7 mouse cellular contexts compared by ENCODE assay signal in genomic region chr5:134098341-134098902, GRCm38 (mm10). TPM values are rescaled to one million over a fixed set of nuclear protein-coding genes. Genes with fewer than 3 reads are reported as not detected.
DNase-seq lines count a peak whose midpoint lies in the region; ATAC-seq and TF ChIP-seq lines count a peak whose summit lies in the region.

No protein-coding gene starts in this region.

- DNase-seq in CH12.LX (ENCODE audit: extremely low read depth) = no peak
- peak; percentile 4 for DNase-seq in brain, embryonic 14.5 days (ENCODE audit: low read depth)
- no peak for DNase-seq in hindbrain, postnatal 0 days (ENCODE audit: low spot score)
- no peak for DNase-seq in liver, embryonic 13.5 days
- no peak for DNase-seq in MN1 (ENCODE audit: low spot score)
- no peak for DNase-seq in frontal cortex, postnatal 10 days (ENCODE audit: low spot score in 2 of 2)
- no peak for DNase-seq in gastrocnemius, adult 18-20 months (ENCODE audit: low spot score)

- no peak for ATAC-seq in hindbrain, postnatal 0 days
- no peak for ATAC-seq in liver, embryonic 13.5 days (ENCODE audit: low read depth)

- H3K27me3 ChIP-seq in CH12.LX (replicated peaks) = no peaks in the 10 kb centered on the region
- H3K27me3 ChIP-seq in hindbrain, postnatal 0 days (ENCODE audit: insufficient read depth, low read length) = no peaks in the 10 kb centered on the region
- peaks cover 18% of the 10 kb centered on the region for H3K27me3 ChIP-seq in liver, embryonic 13.5 days

- peak overlapping the region; percentile 92 for H3K4me2 ChIP-seq in CH12.LX (ENCODE audit: insufficient read depth, low read depth, poor library complexity, severe bottlenecking)
- peak overlapping the region; percentile 87 for H3K4me2 ChIP-seq in hindbrain, postnatal 0 days (ENCODE audit: low read depth, low read length)
- H3K4me2 ChIP-seq in liver, embryonic 13.5 days = peak overlapping the region; percentile 85

- no peak for TF ChIP-seq RAD21 in CH12.LX (IDR thresholded peaks at IDR 0.05; ENCODE audit: low read depth, low read length)

- no peak overlapping the region for H3K27ac ChIP-seq in CH12.LX (ENCODE audit: insufficient read depth, low read depth)
- H3K27ac ChIP-seq in hindbrain, postnatal 0 days = peak overlapping the region; percentile 83
- H3K27ac ChIP-seq in liver, embryonic 13.5 days = no peak overlapping the region

- TF ChIP-seq CTCF in CH12.LX (conservative IDR thresholded peaks at IDR 0.05 in 1 of 2, IDR thresholded peaks at IDR 0.05 in 1 of 2; ENCODE audit: low read depth in 2 of 2, low read length in 2 of 2) = no peak
- TF ChIP-seq CTCF in brain, embryonic 14.5 days (IDR thresholded peaks at IDR 0.05; ENCODE audit: borderline replicate concordance, extremely low read depth, insufficient read depth, insufficient read length) = no peak
- TF ChIP-seq CTCF in hindbrain, postnatal 0 days (IDR thresholded peaks at IDR 0.05; ENCODE audit: low read depth) = no peak

- H3K4me3 ChIP-seq in CH12.LX (replicated peaks in 1 of 3; ENCODE audit: low read depth in 2 of 3, low read length in 2 of 3, poor library complexity in 1 of 3) = no peak overlapping the region
- H3K4me3 ChIP-seq in hindbrain, postnatal 0 days (ENCODE audit: low read length) = peak overlapping the region; percentile 89
- peak overlapping the region; percentile 64; the same call in 1 of the 2 replicates for H3K4me3 ChIP-seq in liver, embryonic 13.5 days (replicated peaks)

- no peaks in the 10 kb centered on the region for H3K36me3 ChIP-seq in CH12.LX (replicated peaks in 1 of 2; ENCODE audit: control insufficient read depth in 1 of 2, insufficient read depth in 1 of 2, low read length in 1 of 2)
- no peaks in the 10 kb centered on the region for H3K36me3 ChIP-seq in hindbrain, postnatal 0 days (ENCODE audit: insufficient read depth, low read length)
- H3K36me3 ChIP-seq in liver, embryonic 13.5 days = no peaks in the 10 kb centered on the region

- H3K79me2 ChIP-seq in CH12.LX (replicated peaks; ENCODE audit: control insufficient read depth, extremely low read depth, insufficient read depth, poor library complexity, severe bottlenecking) = no peaks in the 10 kb centered on the region

- in situ Hi-C loops in CH12.LX (cut with MboI; ENCODE audit: low pct_ligation_motif_present, low pct_unique_long_range_greater_than_20kb, low sequenced_read_pairs) = no loop called here

- no peak for TF ChIP-seq EP300 in CH12.LX (IDR thresholded peaks at IDR 0.05; ENCODE audit: low read length)

- dilution Hi-C loops in CH12.LX (cut with MboI; ENCODE audit: extremely low pct_ligation_motif_present, extremely low pct_unique_long_range_greater_than_20kb, low sequenced_read_pairs) = no loop called here

- H3K9ac ChIP-seq in CH12.LX (ENCODE audit: insufficient read depth, low read depth) = 0 out of 2 replicates have a peak overlapping the region, but pooled peaks have one; percentile 39
- H3K9ac ChIP-seq in hindbrain, postnatal 0 days (replicated peaks; ENCODE audit: low read length) = peak overlapping the region; percentile 77; the same call in 1 of the 2 replicates
- no peak overlapping the region for H3K9ac ChIP-seq in liver, embryonic 13.5 days

- H3K4me1 ChIP-seq in CH12.LX (ENCODE audit: control insufficient read depth in 1 of 2, insufficient read depth in 2 of 2) = peaks cover 15 to 45% of the 10 kb centered on the region in 2 experiments
- 0 out of 2 replicates have a peak, but pooled peaks cover 10% of the 10 kb centered on the region for H3K4me1 ChIP-seq in hindbrain, postnatal 0 days (ENCODE audit: insufficient read depth, low read length)
- peaks cover 14% of the 10 kb centered on the region for H3K4me1 ChIP-seq in liver, embryonic 13.5 days (replicated peaks)

- H3K9me3 ChIP-seq in CH12.LX (replicated peaks; ENCODE audit: low read length) = peaks cover 15% of the 10 kb centered on the region
- no peaks in the 10 kb centered on the region for H3K9me3 ChIP-seq in hindbrain, postnatal 0 days (ENCODE audit: low read length)
- H3K9me3 ChIP-seq in liver, embryonic 13.5 days (replicated peaks) = no peaks in the 10 kb centered on the region

- TF ChIP-seq POLR2A in CH12.LX (IDR thresholded peaks at IDR 0.05; ENCODE audit: low read depth, low read length) = no peak
- TF ChIP-seq POLR2A in brain, embryonic 14.5 days (IDR thresholded peaks at IDR 0.05; ENCODE audit: borderline replicate concordance, extremely low read depth, insufficient read depth, insufficient read length, poor library complexity, severe bottlenecking) = no peak

- WGBS in hindbrain, postnatal 0 days = 37% methylated on average over 13 of the region's 13 CpGs
- 36% methylated on average over 13 of the region's 13 CpGs for WGBS in liver, embryonic 13.5 days (ENCODE audit: insufficient replicate concordance)

TF ChIP-seq in CH12.LX, 34 proteins besides CTCF, POLR2A, EP300 and RAD21:
- TF ChIP-seq MAZ (IDR thresholded peaks at IDR 0.05; ENCODE audit: low read depth, low read length) = no peak
- TF ChIP-seq ZNF384 (IDR thresholded peaks at IDR 0.05; ENCODE audit: low read depth, low read length) = no peak
- TF ChIP-seq CHD2 (IDR thresholded peaks at IDR 0.05; ENCODE audit: low read length) = no peak
- TF ChIP-seq BHLHE40 (IDR thresholded peaks at IDR 0.05; ENCODE audit: low read depth, low read length) = no peak
- no peak for TF ChIP-seq IRF4 (IDR thresholded peaks at IDR 0.05; ENCODE audit: low read depth, low read length)
- no peak for TF ChIP-seq USF1 (IDR thresholded peaks at IDR 0.05; ENCODE audit: low read depth, low read length)
- no peak for TF ChIP-seq PAX5 (IDR thresholded peaks at IDR 0.05; ENCODE audit: low read length)
- TF ChIP-seq HCFC1 (IDR thresholded peaks at IDR 0.05; ENCODE audit: low read depth, low read length) = no peak
- no peak for TF ChIP-seq RCOR1 (conservative IDR thresholded peaks at IDR 0.05; ENCODE audit: low read depth, low read length)

RNA-seq across cellular contexts. Expression of gene Castor2, which starts 1.1 kb away (rescaled TPM):
- total RNA-seq in CH12.LX (2012; rRNA removed) (1.2 and 1.3 TPM in 2 replicates), CH12.LX (2014; rRNA removed) (0.31 and 0.35 TPM in 2 replicates)
- polyA plus RNA-seq in CH12.LX (2012; ENCODE audit: insufficient read length, low read depth) = 3.8 and 3.9 TPM in 2 replicates
- 22.1 and 38.3 TPM in 2 replicates for polyA plus RNA-seq in brain, embryonic 14.5 days (2012; rRNA removed)
- 27.4 and 27.5 TPM in 2 replicates for total RNA-seq in hindbrain, postnatal 0 days (2014; rRNA removed)
- polyA plus RNA-seq in hindbrain, postnatal 0 days (2015; fragmentation: Nextera tagmentation; extraction: Ambion mirVana) = 21.1 and 21.8 TPM in 2 replicates
- 0.54 and 0.65 TPM in 2 replicates for polyA plus RNA-seq in liver, embryonic 13.5 days (2015; fragmentation: Nextera tagmentation; extraction: Ambion mirVana)
- total RNA-seq in gastrocnemius, adult 18-20 months (2021) = 10 to 100 TPM; 42.9 to 67.4 TPM

Comparison
In these comparisons a context has a peak if more than half of its experiments do, and no peak if none do; other contexts are left out.
1. H3K4me3 ChIP-seq: peak in hindbrain, postnatal 0 days (single experiment) and liver, embryonic 13.5 days (single experiment); none in CH12.LX (0 of 3).
2. Peak in every context shown above with its lines, with median percentiles within 50 percentile points of each other: H3K4me2 ChIP-seq.